Mouse (Mus musculus): ENCODE data around the gene Rpl23a. TPM values are rescaled to one million over a fixed set of nuclear protein-coding genes. Genes with fewer than 3 reads are reported as not detected.

The Rpl23a gene
- polyA plus RNA-seq, 1 experiment from 2014 or later = 1,381 TPM

DNA sequence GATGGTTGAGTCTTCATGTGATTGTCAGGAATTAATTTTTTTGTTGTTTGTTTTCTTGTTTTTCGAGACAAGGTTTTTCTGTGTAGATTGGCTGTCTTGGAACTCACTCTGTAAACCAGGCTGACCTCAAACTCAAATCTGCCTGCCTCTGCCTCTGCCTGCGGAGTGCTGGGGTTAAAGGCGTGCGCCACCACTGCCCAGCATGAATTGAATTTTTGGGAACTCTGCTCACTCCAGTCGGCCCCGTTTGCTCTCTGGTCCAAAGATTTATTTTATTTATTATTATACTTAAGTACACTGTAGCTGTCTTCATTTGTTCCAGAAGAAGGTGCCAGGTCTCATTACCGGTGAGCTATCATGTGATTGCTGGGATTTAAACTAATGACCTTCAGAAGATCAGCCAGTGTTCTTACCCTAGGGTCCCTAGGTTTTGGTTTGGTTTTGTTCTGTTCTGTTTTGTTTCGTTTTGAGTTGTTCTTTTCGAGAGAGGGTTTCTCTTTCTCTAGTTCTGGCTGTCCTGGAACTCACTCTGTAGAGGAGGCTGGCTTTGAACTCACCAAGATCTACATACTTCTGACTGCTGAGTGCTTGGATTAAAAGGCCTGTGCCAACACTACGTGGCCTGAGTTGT lies 615 bp upstream of the Rpl23a start:
- Histone ChIP-seq H3K9me3 (no peaks in the 10 kb centered on the region), H3K9ac (replicated peaks) (no peak overlapping the region), H3K27me3 (no peaks in the 10 kb centered on the region), H3K4me1 (replicated peaks) (peaks cover 40% of the 10 kb centered on the region), H3K4me2 (peak overlapping the region; percentile 48), H3K4me3 (replicated peaks) (peak overlapping the region; percentile 88), H3K36me3 (peaks cover 30% of the 10 kb centered on the region), H3K27ac (peak overlapping the region; percentile 69; the same call in 1 of the 2 replicates)
- WGBS = 57% methylated on average over 10 of the region's 10 CpGs
- no peak for ATAC-seq (ENCODE audit: insufficient number of reproducible peaks, insufficient read depth, low FRiP score, low TSS enrichment, low read depth)

DNA sequence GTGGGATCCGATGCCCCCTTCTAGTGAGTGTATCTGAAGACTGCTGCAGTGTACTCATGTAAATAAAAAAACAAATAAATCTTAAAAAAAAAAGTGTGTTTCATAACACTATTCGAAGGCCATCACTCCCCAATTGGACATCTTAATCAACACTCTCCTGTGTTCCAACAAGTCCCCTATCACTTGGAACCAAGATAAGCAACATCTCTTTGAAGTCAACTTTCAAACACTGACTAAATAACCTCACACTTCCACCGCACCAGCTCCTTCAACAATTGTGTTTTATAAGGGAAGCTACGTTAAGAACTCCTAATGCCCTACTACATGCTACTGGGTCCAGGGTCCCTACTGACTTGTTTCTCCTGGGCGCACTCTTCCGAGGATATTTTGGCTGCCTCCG lies 934 bp downstream of the Rpl23a start:
- peaks cover 46% of the 10 kb centered on the region for H3K4me1 ChIP-seq (replicated peaks)
- 5% methylated on average over 7 of the region's 7 CpGs for WGBS
- H3K9ac ChIP-seq (replicated peaks) = peak overlapping the region; percentile 92
- H3K9me3 ChIP-seq = no peaks in the 10 kb centered on the region
- H3K36me3 ChIP-seq = peaks cover 30% of the 10 kb centered on the region
- ATAC-seq (ENCODE audit: insufficient number of reproducible peaks, insufficient read depth, low FRiP score, low TSS enrichment, low read depth) = no peak
- H3K27me3 ChIP-seq = no peaks in the 10 kb centered on the region
- H3K4me2 ChIP-seq = peak overlapping the region; percentile 72
- no peak overlapping the region; the same call in 1 of the 2 replicates for H3K27ac ChIP-seq
- peak overlapping the region; percentile 88 for H3K4me3 ChIP-seq (replicated peaks)

DNA sequence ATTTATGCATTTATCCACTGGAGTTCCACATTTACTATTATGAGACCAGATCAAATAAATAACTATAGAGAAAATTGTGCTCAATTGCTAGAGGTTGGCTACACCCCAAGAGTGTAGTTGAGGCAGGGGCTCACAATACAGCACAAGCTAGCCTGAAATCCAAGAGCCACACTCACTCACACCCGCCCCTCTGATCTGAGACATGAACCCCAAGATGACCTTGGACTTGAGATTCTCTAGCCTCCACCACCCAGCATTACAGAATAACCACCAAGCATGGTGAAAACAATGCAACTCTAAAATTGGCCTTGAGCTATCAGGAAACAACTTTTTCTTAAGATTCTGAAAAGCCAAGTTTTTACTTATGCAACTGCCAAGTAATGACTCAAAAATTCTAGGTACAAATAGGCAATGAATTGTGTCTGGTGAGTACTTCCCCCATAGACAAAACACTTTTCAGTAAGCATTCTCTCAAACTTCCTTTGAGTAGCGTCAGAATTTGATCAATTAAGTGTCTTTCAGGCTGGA lies 1.5 kb downstream of the Rpl23a start:
- Histone ChIP-seq H3K36me3 (peaks cover 30% of the 10 kb centered on the region), H3K9me3 (no peaks in the 10 kb centered on the region), H3K27me3 (no peaks in the 10 kb centered on the region), H3K4me3 (replicated peaks) (peak overlapping the region; percentile 88), H3K4me1 (replicated peaks) (peaks cover 51% of the 10 kb centered on the region), H3K27ac (0 out of 2 replicates have a peak overlapping the region, but pooled peaks have one; percentile 12), H3K4me2 (peak overlapping the region; percentile 72), H3K9ac (replicated peaks) (peak overlapping the region; percentile 92)
- ATAC-seq (ENCODE audit: insufficient number of reproducible peaks, insufficient read depth, low FRiP score, low TSS enrichment, low read depth) = no peak
- WGBS = 49% methylated on average over 2 of the region's 2 CpGs

DNA sequence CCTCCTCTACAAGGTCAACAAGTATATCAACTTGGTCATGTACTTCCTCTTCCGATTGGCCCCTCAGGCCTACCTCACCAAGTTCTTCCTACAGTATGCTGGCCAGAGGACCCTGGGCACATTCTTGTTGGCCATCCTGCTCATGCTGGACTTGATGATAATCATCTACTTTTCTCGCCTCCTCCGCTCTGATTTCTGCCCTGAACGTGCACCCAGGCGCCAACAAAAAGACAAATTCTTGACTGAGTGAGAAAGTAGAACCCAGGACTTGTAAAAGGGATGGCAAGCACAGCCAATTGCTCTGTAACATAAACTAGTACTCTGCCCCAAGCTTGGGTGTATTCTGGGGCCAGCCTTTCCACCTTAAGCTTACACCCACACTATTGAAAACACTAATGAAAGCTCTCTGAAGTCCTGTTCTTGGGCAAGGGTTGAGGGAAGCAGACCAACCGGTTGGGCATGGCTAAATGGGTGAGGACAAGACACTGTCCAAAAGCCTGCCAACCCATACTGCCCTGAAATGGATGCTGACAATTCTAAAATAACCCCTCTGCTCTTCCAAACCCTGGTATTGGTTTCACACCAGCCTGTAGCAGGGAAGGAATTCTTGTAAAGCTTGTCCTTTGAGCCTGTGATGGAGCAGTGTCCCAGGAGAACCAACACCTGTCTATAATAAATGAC lies 3.2 kb downstream of the Rpl23a start:
- H3K9ac ChIP-seq (replicated peaks) = peak overlapping the region; percentile 79; the same call in 1 of the 2 replicates
- WGBS = 79% methylated on average over 6 of the region's 6 CpGs
- no peaks in the 10 kb centered on the region for H3K27me3 ChIP-seq
- H3K4me2 ChIP-seq = peak overlapping the region; percentile 98
- no peak for ATAC-seq (ENCODE audit: insufficient number of reproducible peaks, insufficient read depth, low FRiP score, low TSS enrichment, low read depth)
- no peak overlapping the region for H3K4me3 ChIP-seq (replicated peaks)
- peaks cover 30% of the 10 kb centered on the region for H3K36me3 ChIP-seq
- 0 out of 2 replicates have a peak overlapping the region, but pooled peaks have one; percentile 97 for H3K27ac ChIP-seq
- no peaks in the 10 kb centered on the region for H3K9me3 ChIP-seq
- H3K4me1 ChIP-seq (replicated peaks) = peaks cover 52% of the 10 kb centered on the region

DNA sequence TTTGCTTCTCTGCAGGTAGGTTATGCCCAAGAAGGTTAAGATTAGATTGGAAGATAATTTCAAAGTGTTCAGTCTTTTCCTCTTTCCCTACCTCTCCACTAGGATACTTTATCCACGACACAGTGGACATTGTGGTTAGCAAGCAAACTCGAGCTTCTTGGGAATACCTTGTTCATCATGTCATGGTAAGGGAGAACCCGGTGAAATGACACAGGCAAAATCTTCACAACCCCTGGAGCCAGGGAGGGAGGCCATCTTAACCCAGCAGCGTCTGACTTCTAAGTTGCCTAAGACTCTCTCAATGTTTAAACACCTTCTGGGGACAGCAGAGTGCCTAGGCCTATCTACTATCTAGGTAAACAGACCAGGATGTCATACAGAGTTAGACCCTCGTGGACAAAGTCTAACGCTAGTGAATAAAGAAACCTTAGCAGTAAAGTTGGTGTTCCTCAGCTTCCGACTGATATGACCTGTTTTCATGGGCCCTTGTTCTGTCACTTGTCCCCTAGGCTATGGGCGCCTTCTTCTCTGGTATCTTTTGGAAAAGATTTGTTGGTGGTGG lies 3.9 kb downstream of the Rpl23a start:
- peaks cover 30% of the 10 kb centered on the region for H3K36me3 ChIP-seq
- peak overlapping the region; percentile 97 for H3K27ac ChIP-seq
- no peak for ATAC-seq (ENCODE audit: insufficient number of reproducible peaks, insufficient read depth, low FRiP score, low TSS enrichment, low read depth)
- H3K4me1 ChIP-seq (replicated peaks) = peaks cover 52% of the 10 kb centered on the region
- 27% methylated on average over 8 of the region's 8 CpGs for WGBS
- no peaks in the 10 kb centered on the region for H3K9me3 ChIP-seq
- no peaks in the 10 kb centered on the region for H3K27me3 ChIP-seq
- H3K4me2 ChIP-seq = peak overlapping the region; percentile 98
- H3K9ac ChIP-seq (replicated peaks) = peak overlapping the region; percentile 79; the same call in 1 of the 2 replicates
- peak overlapping the region; percentile 60 for H3K4me3 ChIP-seq (replicated peaks)

DNA sequence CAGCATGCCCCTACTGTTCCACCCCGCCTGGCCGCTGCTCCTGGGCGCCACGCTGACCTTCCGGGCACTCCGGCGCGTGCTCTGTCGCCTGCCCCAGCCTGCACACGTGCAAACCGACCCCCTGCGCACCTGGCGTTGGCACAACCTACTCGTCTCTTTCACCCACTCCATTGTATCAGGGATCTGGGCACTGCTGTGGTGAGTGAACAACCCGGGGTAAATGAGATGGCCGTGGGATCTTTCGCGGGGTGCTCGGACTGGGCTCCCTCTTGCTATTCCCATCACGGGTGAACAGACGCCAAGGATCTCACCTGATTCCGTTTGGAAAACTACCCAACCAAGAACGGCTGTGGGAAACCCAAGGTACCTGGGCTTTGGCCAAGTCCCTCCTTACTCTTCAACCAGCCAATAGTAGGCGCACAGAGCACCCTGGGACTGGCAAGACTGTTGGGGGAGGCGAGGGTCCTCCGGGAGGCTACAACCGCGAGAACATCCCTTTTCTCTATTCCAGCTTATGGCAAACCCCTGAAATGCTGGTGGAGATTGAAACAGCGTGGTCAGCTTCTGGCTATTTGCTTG lies 4.4 kb downstream of the Rpl23a start:
- ATAC-seq (ENCODE audit: insufficient number of reproducible peaks, insufficient read depth, low FRiP score, low TSS enrichment, low read depth) = no peak
- under 1% methylated on average over 29 of the region's 29 CpGs for WGBS
- Histone ChIP-seq H3K4me2 (peak overlapping the region; percentile 98), H3K4me1 (replicated peaks) (peaks cover 49% of the 10 kb centered on the region), H3K9me3 (no peaks in the 10 kb centered on the region), H3K36me3 (peaks cover 30% of the 10 kb centered on the region), H3K4me3 (replicated peaks) (peak overlapping the region; percentile 60), H3K9ac (replicated peaks) (peak overlapping the region; percentile 79), H3K27me3 (no peaks in the 10 kb centered on the region), H3K27ac (peak overlapping the region; percentile 97)

DNA sequence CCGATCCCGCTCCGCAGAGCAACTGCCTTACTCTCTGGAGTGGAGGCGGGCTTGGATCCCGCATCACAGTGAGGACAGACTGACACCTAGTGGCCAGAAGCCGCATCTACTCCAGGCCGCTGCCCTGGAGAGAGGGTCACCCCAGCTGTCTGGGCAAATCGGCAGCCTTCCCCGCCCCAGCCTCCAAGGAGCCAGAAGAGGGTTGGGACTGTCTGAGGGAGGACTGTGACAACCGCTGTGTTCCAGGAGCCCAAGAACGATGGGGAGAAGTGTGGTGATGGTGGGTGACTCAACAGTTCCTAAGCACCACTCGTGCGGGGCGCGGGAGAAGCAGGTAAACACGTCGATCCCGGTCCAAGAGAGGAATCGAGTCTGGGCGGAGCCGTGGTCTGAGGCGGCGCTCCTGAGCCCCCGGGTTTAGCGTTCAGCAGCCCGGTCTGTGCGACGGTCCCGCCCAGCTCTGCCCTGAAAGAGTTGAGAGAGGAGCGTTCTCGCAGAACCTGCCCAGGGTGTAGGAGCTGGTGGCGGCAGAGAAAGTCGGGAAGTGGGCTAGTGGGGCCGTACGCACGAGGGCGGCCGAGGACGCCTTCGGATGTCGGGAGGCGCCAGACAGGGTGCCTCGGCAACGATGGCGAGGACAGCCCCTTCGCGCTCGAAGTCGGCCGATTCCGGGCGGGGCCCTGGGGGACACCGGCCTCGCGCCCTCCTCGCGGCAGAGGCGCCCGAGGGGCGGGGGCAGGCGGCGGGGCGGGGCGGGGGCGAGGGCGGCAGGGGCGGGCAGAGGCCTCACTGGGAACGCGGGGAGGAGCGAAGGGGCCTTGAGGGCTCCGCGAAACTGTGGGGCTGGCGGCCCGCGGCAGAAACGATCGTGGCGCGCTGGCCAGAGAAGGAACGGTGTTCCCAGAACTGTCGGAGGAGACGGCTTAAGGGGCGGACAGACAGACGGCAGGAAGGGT lies 5.2 kb downstream of the Rpl23a start:
- H3K4me1 ChIP-seq (replicated peaks) = peaks cover 47% of the 10 kb centered on the region
- H3K27ac ChIP-seq = peak overlapping the region; percentile 97
- peak overlapping the region; percentile 79 for H3K9ac ChIP-seq (replicated peaks)
- peak overlapping the region; percentile 98 for H3K4me2 ChIP-seq
- ATAC-seq (ENCODE audit: insufficient number of reproducible peaks, insufficient read depth, low FRiP score, low TSS enrichment, low read depth) = peak; percentile 84
- under 1% methylated on average over 81 of the region's 84 CpGs for WGBS
- no peaks in the 10 kb centered on the region for H3K9me3 ChIP-seq
- H3K36me3 ChIP-seq = peaks cover 30% of the 10 kb centered on the region
- H3K4me3 ChIP-seq (replicated peaks) = peak overlapping the region; percentile 60
- H3K27me3 ChIP-seq = no peaks in the 10 kb centered on the region

DNA sequence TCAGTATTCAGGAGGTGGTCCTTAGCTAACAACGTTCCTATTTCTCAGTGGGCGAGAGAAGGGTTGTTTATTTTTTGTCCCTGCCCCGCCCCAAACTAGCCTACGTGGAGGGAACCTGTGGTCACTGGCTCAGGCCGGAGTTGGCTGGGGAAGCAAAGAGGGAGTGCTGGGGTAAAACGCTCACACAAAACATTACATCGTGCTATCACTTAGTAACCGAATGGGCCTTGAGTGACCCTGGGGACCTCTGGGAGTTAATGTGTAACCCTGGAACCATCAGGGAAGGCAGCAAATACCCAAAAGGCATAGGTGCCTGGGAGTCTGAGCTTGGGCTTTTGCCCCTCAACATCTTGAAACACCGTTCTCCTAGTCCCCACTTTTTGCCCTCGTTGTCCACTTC lies 5.9 kb downstream of the Rpl23a start:
- under 1% methylated on average over 10 of the region's 10 CpGs for WGBS
- peak overlapping the region; percentile 97; the same call in 1 of the 2 replicates for H3K27ac ChIP-seq

DNA sequence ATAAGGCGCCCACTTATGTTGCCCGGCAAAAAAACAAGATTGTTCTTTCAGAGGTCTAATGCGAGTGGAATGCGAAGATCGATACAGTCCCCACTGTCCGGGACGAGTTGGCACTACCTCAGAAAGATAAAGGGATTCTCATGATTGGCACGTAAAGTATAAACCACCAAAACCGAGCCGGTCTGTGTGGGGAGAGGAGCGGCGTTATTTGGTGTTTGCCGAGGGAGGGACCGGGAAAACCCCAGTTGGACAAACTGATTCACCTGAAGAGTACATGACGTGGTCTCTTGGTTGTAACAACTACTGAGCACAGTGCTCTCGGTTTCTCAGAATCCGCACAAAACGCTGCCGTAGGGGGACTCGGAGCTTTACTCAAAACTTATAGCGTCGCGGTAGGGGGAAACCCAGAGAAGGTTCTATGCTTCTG lies 6.5 kb downstream of the Rpl23a start:
- Histone ChIP-seq H3K4me2 (peak overlapping the region; percentile 98), H3K9ac (replicated peaks) (peak overlapping the region; percentile 57), H3K4me1 (replicated peaks) (peaks cover 41% of the 10 kb centered on the region), H3K27me3 (no peaks in the 10 kb centered on the region), H3K4me3 (replicated peaks) (peak overlapping the region; percentile 60), H3K27ac (peak overlapping the region; percentile 87), H3K9me3 (no peaks in the 10 kb centered on the region), H3K36me3 (peaks cover 35% of the 10 kb centered on the region)
- 1% methylated on average over 23 of the region's 23 CpGs for WGBS
- no peak for ATAC-seq (ENCODE audit: insufficient number of reproducible peaks, insufficient read depth, low FRiP score, low TSS enrichment, low read depth)

More for the DNA sequence above, 5.9 kb downstream of the Rpl23a start:
- Histone ChIP-seq H3K27me3 (no peaks in the 10 kb centered on the region), H3K9me3 (no peaks in the 10 kb centered on the region), H3K4me1 (replicated peaks) (peaks cover 46% of the 10 kb centered on the region), H3K36me3 (peaks cover 33% of the 10 kb centered on the region), H3K4me2 (peak overlapping the region; percentile 98), H3K9ac (replicated peaks) (peak overlapping the region; percentile 57), H3K4me3 (replicated peaks) (peak overlapping the region; percentile 60)
- ATAC-seq (ENCODE audit: insufficient number of reproducible peaks, insufficient read depth, low FRiP score, low TSS enrichment, low read depth) = no peak

DNA sequence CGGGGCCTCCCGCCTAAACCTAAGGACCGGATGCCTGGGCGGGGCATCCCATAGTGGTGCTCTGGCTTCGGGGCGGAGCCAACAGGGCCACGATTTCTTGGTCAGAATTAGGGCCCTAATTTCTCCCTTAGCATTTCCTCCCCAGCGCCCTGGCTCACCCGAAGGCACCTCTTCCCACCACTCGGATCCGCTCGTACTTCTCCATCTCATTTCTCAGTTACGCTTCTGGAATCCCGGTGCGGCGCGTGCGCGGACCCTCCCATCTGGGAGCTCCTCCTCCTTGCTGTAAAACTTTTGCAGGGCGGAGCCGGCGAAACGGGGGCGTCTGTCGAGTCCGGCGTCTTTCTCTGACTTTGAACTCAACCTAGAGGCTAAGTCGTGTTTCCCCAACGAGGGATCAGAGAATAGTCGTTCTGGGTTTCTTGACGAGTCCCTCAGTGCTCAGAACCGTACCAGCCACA lies 7.0 kb downstream of the Rpl23a start, which contains the start of the genes Nek8 and Tlcd1:
Gene Nek8, minus strand, starts transcription at position 274 of the 461 bp plus-strand sequence.
Gene Tlcd1, plus strand, starts transcription at position 310 of the 461 bp plus-strand sequence.
- peaks cover 36% of the 10 kb centered on the region for H3K4me1 ChIP-seq (replicated peaks)
- H3K9me3 ChIP-seq = no peaks in the 10 kb centered on the region
- H3K9ac ChIP-seq (replicated peaks) = peak within 1 kb of the TSS; percentile 57

More for the DNA sequence above, 7.0 kb downstream of the Rpl23a start, which contains the start of the genes Nek8 and Tlcd1:
- Histone ChIP-seq H3K36me3 (peaks cover 31% of the 10 kb centered on the region), H3K4me3 (replicated peaks) (peak within 1 kb of the TSS; percentile 60), H3K27me3 (no peaks in the 10 kb centered on the region), H3K4me2 (peak within 1 kb of the TSS; percentile 98), H3K27ac (peak within 1 kb of the TSS; percentile 97)
- ATAC-seq (ENCODE audit: insufficient number of reproducible peaks, insufficient read depth, low FRiP score, low TSS enrichment, low read depth) = peak; percentile 60
- under 1% methylated on average over 32 of the region's 32 CpGs for WGBS

Data from limb, embryonic 12.5 days (tissue).